Mouse (Mus musculus) kidney, postnatal 4 days (tissue): ENCODE results near the gene Sowaha.

Experiments used
- DNase-seq, 2 experiments: peaks; one replicate each; pipeline ENCODE4 v3.0.0; 2021; ENCODE audit warnings: mixed read lengths in 2 of 2

Sowaha gene

DNA sequence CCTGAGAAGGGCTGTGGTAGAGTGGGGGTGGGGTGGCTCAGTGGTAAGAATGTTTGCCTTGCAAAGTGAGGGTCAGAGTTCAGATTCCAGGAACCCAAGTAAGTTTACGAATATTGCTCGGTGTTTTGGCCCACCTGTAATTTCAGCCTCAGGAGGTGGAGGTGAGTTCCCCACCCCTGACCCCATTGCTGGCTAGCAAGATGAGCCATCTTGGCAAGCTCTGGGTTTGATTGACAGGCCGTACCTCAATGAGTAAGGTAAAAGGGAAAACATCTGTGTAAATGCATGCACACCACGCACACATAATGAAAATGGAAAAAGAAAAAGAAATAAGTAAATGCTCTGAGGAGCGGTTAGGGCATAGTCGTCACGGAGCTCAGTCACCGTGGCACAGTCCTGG, 24.3 kb upstream of the Sowaha start:
- no peak for DNase-seq

DNA sequence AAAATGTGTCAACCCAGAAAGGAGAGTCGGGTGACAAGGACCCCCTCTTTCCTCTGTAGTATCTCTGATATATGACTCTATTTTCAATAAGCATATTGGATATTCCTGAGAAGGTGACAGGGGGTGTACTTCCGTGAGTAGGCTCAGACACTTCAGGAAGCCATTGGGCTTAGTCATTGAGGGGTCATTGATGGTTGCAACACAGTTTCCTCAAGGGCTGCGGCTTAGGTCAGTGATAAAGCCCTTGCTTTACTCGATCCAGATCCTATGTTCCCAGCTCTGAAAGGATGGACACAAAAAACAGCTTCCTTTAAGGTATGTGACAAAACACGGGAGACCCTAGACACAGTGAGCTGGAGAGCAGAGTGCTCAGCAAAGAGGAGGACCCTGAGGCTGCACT, 23.7 kb upstream of the Sowaha start:
- no peak for DNase-seq

DNA sequence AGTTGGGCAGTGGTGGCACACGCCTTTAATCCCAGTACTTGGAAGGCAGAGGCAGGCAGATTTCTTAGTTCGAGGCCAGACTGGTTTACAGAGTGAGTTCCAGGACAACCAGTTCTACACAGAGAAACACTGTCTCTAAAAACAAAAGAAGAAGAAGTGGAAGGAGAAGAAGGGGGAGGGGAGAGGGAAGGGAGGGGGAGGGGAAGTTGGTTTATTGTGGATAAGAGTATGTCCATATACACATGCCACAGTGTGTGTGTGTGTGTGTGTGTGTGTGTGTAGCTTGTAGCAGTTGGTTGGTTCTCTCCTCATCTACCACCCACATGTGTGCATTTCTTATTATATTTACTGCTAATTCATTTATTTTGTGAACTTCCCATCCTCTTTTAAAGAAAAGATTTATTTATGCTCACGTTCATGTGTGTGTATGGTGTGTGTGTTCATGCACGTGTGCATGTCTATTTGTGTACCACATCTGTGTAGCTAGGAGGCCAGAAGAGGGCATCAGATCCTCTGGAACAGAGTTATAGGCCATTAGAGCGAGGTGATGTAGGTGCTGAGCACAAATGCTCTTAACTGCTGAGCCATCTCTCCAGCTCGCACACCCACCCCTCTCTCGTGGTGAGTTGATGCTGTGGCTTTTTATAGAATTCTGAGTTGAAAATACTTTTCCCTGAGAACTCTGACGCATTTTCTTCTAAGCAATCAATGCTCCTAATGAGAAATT, 22.1 kb upstream of the Sowaha start:
- DNase-seq, result no peak

DNA sequence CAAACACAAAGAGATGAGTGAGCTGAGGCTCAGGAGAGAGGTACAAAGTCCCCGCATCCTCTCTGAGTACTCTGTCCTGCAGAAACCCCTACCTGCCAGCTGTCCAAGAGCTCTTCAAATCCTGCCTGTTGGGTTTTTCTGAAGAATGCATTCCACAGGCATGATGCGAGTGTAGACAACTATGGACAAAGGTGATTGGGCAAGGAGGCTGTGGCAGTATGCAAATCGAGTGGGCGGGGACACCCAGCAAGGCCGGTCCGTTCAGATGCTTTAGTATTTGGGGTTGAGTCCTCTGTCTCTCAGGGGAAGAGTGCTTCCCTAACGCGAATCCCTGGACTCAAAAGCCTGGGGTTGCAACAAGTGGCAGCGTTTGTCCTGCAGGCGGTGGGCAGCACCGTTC, 20.5 kb upstream of the Sowaha start:
- DNase-seq, result peak in 1 of 2 experiments; percentile 59

DNA sequence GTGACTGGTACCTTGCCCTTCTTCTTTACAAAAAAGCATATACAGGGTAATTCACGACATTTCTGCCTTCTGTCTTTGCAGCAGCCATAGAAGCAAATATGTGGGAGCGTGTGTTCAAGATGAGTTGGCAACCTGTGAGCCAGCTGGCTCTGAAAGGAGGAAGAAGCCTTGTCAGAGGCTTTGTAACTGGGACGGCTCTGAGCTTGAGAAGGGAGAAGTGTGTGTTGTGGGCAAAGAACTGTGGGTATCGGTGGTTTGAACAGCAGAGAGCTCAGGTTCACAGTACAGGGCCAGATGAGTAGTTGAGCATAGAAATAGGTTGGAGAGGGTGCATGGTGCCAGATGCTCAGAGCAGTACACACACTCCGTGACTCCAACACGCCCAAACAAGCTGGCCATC, 16.9 kb upstream of the Sowaha start:
- no peak for DNase-seq

DNA sequence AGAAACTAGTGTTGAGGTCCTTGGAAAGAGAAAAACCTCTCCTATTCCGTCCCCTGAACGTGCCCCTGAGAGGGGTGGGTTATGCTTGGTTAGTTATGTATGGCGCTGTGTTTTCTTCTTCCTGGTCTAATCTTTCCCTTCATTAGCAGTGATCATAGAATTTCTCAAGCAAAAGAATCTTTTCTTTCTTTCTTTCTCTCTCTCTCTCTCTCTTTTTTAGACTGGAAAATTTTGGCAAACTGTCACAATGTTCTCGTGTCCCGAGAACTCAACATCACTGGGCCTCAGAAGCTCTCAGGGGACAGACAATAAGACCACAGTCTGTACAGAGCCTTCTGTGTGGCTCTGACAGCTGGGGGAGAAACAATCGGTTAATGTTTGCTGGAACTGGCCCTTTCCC, 15.3 kb upstream of the Sowaha start:
- no peak for DNase-seq

DNA sequence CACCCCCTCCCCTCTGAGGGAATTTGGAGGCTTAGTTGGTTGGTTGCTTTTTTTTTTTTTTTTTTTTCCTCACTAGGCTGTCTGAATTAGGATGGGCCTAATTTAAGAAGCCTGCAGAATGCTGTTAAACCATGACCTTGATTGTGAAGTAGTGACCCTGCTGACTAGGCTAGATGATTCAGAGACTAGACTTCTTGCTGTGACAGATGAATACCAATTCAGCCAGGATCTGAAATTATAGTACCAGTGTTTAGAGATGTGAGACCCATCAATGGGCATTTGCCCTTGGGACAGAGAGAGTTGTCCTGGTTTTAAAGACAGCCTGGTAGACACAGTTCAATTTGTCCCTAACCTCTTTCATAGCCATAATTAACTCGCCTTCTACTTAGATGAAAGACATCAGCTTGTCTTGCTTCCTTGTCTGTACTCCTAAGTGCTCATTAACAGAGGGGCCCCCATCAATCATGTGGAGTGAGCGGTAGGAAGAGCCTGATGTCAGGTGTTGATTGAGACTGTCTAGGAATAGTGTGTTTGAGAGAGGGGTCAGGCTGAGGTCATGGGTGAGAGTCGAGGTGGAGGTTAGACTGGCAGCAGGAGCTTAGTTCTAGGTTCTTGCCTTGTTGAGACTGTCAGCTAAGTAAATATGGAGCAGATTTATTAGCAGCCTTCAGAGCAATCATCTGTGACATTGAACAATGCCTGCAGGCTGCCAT, 13.3 kb upstream of the Sowaha start:
- DNase-seq, result no peak

DNA sequence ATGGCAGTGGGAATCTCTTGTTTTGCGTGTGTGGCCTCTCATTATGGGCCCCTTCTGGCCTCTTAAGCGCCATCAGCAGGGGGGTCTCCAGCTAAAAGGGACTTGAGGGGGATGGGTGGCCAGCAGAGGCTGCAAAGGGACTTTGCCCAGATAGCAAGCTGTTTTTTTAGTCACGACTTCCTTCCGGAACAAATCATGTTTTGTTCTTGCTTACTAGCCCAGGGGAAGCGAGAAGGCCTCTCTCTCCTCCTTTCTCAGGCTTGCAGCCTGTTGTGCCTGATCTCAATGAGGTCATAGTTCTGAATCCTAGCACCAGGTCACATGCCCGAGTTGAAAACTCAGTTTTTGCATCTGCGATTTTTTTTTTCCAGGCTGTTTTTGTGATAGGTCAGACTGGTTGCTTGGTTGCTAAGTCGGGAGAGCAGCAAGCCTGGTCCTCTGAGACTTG, 11.9 kb upstream of the Sowaha start:
- no peak for DNase-seq

DNA sequence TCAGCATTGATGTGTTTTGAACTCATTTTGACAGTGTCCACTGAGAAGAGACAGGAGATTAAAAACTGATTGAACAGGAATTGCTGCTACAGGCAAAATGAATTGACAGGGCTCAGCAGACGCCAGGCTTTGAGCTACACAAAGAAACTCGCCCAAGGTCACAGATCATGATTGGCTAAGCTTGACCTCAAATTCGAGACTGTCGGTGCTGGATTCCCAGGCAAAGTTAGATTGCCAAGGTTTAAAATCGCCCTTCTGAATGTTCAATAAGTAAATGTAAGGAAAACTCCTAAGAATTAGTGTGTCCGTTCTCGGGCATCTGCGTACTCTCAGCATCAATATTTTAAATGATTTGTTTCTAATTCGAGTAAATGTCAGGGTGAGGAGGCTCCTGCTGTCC, 9.3 kb upstream of the Sowaha start:
- no peak for DNase-seq

DNA sequence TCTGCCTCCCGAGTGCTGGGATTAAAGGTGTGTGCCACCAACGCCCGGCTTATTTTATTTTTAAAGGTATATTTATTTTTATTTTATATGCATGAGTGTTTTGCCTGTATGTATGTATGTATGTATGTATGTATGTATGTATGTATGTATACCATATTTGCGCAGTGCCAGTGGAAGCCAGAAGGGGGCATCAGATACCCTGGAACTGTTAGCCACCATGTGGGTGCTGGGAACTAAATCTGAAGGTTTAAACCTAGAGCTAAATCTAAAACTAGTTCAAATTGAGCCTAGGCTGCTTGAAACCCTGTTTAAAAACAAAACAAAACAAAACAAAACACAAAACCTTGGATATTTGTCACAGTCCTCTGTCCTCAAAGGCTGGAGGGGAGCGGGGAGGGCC, 8.9 kb upstream of the Sowaha start:
- DNase-seq, result no peak

DNA sequence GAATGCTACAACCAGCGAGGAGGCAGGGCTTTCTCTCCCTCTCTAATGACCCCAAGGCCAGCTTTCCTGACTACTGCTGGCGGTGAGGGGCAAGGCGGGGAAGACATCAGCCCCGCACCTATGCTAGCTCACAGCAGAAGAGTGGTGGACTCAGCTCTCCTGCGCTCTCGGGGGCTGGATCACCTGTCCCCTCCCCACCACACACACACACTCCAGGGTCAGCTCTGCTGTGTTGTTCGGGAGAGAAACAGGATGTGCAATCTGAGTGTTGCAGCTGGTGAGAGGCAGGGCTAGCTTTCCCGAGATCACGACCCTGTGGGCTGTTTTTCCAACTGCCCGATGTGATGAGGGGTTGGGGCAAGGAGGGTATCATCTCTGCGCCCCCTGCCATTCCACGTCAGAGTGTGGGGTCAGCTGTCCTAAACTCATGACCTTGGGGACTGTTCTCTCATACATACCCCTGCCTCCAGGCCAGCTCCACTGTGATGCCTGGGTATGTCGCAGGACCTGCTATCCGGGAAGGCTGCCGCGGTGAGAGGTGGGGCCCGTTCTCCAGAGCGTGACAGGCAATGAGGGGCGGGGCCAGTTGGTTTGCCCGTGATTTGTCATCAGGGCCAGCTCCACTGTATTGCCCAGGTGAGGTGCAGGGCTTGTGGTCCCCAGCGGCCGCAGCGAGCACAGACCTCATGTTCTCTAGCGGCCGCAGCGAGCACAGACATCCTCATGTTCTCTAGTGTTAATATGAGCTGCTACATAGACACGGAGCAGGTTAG, 6.9 kb upstream of the Sowaha start:
- peak; percentile 76 to 85 for DNase-seq

DNA sequence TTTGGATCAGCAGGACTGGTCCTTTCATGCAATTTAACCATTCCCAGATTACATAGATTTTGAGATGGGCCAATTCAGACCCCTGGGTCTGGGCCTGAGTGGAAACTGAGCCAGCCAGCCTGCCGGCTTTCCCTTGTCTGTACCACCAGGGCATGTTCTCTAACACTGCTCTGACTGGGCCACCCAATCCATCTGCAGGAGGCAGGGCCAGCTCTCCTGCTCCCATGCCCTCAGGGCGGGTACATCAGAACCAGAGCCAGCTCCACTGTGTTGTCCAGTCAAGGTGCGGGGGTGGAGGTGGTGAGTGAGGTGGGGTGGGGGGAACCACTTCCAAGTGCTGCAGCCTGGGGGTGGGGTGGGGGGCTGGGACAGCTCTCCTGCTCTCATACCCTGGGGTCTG, 6.3 kb upstream of the Sowaha start:
- no peak for DNase-seq

DNA sequence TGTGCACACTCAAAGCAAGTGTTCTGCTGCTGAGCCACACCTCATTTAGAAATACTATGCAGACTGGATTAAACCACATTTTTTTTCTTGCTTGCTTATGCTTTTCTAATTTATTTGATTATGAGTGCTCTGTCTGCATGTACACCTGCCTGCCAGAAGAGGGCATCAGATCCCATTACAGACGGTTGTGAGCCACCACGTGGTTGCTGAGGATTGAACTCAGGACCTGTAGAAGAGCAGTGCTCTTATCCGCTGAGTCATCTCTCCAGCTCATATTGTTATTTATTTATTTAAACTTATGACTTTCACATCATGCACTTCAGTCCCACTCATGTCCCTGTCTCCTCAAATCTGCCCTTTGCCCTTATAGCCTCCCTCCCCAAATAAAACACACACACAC, 5.6 kb upstream of the Sowaha start:
- no peak for DNase-seq

DNA sequence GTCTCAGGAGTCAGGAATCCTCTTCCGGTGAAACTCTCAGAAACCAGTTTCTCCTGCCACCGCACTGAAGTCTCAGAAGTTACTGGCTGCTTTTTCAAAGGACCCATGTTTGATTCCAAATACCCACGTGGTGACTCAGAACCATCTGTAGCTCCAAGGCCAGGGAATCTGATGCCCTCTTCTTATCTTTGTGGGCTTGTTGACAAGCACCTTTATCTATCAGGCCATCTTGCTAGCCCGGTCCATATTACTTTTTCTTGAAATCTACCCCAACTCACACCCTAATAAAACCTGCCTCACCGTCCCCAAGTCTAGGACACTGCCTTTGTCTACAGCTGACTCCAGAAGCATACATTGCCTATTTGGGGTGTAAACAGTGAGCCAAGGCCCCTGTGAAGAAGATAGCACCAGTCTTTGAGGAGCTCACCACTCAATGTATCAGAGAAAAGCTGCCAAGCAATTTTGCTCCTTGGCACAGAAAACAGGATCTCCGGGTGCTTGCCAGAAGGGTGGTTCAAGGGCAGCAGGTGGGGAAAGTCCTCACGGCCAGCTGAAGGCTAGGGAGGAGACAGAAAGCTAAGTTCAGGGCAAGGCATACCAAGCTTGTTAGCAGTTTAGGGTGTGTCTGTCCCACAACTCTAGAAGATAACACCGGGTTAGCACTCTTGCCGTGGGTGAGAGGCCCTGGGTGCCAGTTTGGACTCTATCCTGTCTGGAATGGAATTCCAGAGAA, 3.3 kb upstream of the Sowaha start:
- no peak for DNase-seq

DNA sequence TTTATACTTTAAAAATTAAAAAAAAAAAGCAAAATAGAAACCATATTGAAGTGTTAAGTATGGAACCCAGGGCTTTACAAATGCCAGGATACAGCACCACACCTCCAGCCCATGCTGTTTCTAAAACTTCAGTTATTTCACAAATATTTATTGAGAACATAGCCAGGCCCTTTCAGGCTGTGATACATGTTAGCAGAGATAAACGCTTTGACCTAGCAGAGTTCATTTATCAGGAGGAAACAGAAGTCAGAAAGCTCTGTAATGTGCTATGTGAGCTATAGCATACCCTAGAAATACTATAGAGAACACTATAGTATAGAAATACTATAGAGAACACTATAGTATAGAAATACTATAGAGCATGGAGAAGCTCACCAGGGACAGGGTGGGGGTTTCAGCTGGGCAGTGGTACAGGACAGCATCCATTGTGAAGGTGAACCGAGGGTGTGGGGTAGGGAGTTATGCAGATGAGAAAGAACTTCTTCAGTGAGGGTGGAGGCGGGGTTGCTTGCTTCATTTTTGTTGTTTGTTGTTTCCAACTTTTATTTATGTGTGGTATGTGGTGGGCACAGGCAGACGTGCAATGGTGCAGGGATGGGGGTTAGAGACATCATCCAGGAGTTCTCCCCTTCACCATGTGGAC, 1.1 kb upstream of the Sowaha start:
- no peak for DNase-seq

DNA sequence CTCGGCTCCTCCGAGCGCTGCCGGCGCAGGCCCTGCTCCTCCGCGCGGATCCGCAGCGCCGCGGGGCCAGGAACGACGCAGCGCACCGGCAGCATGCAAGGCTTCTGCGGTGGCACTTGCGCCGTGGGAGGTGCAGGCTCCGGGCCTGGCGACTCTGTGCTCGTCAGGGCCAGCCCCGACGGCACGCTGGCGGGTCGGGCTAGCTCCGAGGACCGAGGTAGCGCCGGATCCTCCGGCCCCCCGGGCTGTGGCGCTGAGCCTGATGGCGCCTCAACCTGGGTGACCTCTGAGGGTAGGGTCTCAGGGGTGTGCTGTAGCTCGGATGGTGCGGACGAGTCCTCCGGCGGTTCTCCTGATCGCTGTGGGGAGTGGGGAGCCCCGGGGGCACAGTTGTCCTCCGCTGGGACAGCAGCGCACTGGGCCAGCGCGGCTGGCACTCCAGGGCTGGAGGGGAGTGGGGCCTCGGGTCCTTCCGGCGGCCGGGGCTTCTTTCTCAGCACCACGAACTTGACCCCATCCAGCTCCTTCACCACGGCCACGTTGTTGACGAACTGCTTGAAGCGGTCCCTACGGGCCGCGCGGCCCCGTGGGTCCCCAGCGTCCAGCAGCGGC, 797 bp downstream of the Sowaha start:
- peak; percentile 20 to 44 for DNase-seq

DNA sequence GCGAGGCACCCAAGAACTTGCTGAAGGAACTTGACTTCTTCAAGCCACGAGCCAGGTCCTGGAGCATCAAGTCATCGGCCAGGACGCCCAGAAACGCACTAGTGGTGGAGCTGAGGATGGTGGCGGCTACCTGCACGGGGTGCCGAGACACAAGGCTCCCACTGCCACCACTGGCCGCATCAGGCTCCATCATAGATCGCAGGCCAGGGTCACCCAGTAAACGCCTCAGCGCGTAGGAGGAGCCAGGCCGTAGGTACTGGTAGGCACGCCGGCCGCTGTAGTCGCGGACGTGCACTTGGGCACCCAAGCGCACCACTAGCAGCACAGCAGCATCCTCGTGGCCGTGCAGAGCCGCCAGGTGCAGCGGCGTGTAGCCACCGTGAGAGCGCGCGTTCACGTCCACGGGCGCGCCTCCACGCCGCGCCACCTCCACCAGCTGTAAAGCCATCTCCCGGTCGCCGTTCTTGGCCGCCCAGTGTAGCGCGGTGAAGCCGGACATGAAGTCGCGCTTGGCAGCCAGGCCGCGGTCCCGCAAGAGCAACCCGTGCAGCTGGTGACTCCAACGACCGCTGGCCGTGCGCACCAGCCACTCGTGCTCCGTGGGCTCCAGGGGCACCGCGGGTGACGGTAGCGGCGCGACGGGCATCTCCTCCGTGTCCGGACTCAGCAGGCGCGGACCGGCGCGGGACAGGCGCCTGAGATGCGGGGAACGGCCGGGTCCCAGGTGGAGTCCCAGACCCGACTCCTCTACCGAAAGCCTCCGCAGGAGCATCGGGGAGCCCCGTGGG, 1.5 kb downstream of the Sowaha start:
- peak; percentile 33 to 54 for DNase-seq

DNA sequence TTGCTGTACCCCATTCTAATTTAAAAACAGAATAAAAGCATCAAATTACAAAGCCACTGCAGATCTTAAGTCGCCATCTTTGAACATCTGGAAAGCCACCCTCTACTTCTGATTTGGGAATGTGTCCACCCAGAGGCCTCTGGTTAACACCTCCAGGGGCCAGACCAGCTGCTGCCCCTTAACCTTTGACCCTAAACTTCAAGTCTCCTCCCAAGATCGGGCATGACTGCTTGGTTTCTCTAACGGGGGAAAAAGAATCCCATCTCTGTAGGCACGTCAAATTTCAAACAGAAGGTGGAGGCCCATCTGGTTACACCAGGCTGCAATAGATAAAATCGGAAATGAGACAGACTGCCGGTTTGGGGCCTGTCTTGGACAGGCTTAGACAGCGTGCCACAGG, 2.2 kb downstream of the Sowaha start:
- DNase-seq, result no peak

DNA sequence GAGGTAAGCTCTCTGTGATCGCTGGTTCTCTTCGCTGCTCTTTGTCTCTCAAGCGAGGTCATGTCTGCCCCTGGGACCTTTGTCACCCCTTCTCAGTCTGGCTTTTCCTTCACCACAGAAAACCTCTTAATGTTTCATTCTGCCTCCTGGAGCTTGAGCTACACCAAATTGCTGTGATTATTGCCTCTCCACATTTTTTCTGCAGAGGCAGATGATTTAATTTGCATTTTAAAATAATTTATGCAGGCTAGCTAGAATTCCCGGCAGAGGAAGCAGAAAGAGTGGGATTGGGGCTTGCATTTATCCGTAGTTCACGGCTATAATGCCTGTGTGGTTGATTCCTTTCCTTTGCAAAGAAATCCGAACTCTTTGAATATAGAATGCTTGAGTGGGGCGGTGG, 4.5 kb downstream of the Sowaha start:
- DNase-seq, result no peak

DNA sequence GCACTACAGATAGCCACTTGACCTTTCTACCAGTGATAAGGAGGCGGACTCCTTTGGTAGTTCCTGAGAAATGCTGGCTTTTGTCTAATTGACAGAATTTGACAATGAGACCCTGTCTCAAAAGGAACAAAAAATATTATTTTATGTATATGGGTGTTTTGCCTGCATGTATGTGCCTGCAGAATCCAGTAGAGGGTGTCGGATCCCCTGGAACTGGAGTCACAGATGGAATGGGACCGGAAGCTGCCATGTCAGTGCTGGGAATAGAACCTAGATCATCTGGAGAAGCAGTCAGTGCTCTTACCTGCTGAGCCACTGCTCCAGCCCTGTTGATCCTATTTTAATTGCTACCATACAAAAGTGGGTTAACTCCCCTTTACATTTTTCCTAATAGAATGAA, 7.4 kb downstream of the Sowaha start:
- DNase-seq, result no peak

DNA sequence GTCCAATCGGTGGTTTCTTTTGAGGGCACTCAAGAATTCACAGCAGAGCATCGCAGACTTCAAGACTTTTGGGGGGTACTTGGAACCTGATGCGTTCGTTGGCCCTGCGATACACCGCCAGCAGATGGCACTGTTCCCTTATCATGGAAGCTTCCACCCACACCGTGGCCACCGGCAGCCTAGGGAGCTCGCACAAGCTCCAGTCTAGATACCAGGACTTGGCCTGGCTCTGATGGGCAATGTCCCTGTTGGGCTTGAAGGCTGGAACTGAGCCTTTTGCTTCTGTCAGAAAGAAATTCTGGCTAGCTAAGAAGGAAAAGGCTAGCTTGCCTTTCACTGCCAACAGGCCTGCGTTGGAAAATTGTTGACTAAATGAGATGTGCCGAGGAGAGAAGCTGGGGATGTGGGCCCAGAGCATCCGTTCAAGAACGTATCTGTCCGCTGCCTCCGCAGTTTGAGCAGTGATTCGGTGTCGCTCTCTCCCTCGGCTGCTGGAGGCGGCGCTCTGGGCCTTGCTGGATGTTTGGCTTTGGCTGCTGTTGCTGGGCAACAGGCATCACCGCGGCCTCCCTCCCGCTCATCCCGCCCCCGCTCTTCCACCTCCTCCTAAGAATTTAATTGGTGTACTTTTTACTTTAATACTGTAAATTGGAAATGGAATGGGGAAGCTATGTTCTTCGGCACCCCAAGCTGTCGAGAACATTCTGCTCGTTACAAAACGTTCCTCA, 9.9 kb downstream of the Sowaha start, which contains the start of gene Gm9837:
Gm9837 (minus strand) TSS at position 512 of the 728 bp plus-strand sequence.
- DNase-seq, result peak; percentile 95
